Comparison of ENCODE assay signal across 8 mouse cellular contexts in the genomic region with DNA sequence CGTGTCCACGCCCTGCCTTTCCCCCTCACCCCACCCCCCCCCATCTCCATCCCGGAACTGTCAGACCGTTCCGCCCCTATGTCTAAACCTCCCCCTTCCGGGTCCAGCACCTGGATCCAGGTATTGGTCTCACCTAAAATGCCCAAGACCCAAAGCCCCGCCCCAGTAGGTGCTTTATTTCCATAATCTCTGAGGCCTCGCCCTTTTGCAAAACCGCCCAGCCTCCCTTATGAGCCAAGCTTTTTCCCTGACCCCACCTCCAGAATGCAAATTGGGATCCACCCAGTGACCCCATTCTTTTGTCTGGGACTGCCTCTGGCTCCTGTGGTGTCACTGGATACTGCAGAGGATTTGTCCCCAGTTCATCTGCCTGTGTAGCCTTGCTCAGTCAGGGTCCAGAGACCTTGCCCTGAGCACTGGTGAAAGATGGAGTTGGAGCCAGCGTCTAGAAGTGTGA. TPM values are rescaled to one million over a fixed set of nuclear protein-coding genes. Genes with fewer than 3 reads are reported as not detected.
DNase-seq lines count a peak whose midpoint lies in the region; ATAC-seq lines count a peak whose summit lies in the region.

A gene (minus strand): TSS at position 430 of the 457 bp plus-strand sequence.

- peak within 1 kb of the TSS; percentile 76 for H3K9ac ChIP-seq in hindbrain, embryonic 14.5 days
- peak within 1 kb of the TSS; percentile 40 for H3K9ac ChIP-seq in stomach, embryonic 14.5 days (replicated peaks; ENCODE audit: low read depth, low read length)

- no peak for ATAC-seq in megakaryocyte, adult 5-6 weeks (ENCODE audit: poor library complexity, severe bottlenecking)
- ATAC-seq in hindbrain, embryonic 14.5 days (ENCODE audit: low FRiP score), result peak; percentile 62; the same call in 1 of the 2 replicates
- peak; percentile 66 for ATAC-seq in stomach, embryonic 14.5 days (ENCODE audit: insufficient number of reproducible peaks, insufficient read depth, low FRiP score, low read depth)

- no peaks in the 10 kb centered on the region for H3K36me3 ChIP-seq in megakaryocyte, embryonic 14.5 days (replicated peaks; ENCODE audit: low read length)
- H3K36me3 ChIP-seq in hindbrain, embryonic 14.5 days (replicated peaks; ENCODE audit: control insufficient read depth, insufficient read depth), result no peaks in the 10 kb centered on the region
- H3K36me3 ChIP-seq in stomach, embryonic 14.5 days (ENCODE audit: control insufficient read depth, insufficient read depth, low read length), result no peaks in the 10 kb centered on the region; the same call in 1 of the 2 replicates

- DNase-seq in cerebellum, adult 11 months, result peak; percentile 45
- DNase-seq in forelimb bud, embryonic 11.5 days (ENCODE audit: low read depth, low spot score), result peak; percentile 33
- DNase-seq in hindbrain, embryonic 14.5 days (ENCODE audit: low spot score), result no peak
- peak; percentile 22 for DNase-seq in left cerebral cortex, adult 11 months (ENCODE audit: low spot score)
- DNase-seq in lung, postnatal 25 days (ENCODE audit: low spot score), result peak; percentile 79

- WGBS in hindbrain, embryonic 14.5 days, result under 1% methylated on average over 10 of the region's 10 CpGs
- WGBS in stomach, embryonic 14.5 days, result 3% methylated on average over 10 of the region's 10 CpGs

- peak within 1 kb of the TSS; percentile 89 for H3K4me3 ChIP-seq in megakaryocyte, embryonic 14.5 days (replicated peaks)
- peak within 1 kb of the TSS; percentile 58 for H3K4me3 ChIP-seq in hindbrain, embryonic 14.5 days (replicated peaks; ENCODE audit: low read length)
- peak within 1 kb of the TSS; percentile 51 for H3K4me3 ChIP-seq in stomach, embryonic 14.5 days (ENCODE audit: low read depth, low read length)

- H3K27me3 ChIP-seq in megakaryocyte, embryonic 14.5 days (replicated peaks), result no peaks in the 10 kb centered on the region
- H3K27me3 ChIP-seq in hindbrain, embryonic 14.5 days (ENCODE audit: control insufficient read depth, insufficient read depth, low read length), result no peaks in the 10 kb centered on the region
- no peaks in the 10 kb centered on the region for H3K27me3 ChIP-seq in stomach, embryonic 14.5 days (ENCODE audit: control insufficient read depth, insufficient read depth, low read length)

- H3K27ac ChIP-seq in hindbrain, embryonic 14.5 days, result peak within 1 kb of the TSS; percentile 46; the same call in 1 of the 2 replicates
- no peak within 1 kb of the TSS for H3K27ac ChIP-seq in stomach, embryonic 14.5 days (ENCODE audit: low read length)

- peaks cover 20% of the 10 kb centered on the region for H3K4me1 ChIP-seq in megakaryocyte, embryonic 14.5 days
- H3K4me1 ChIP-seq in hindbrain, embryonic 14.5 days (replicated peaks; ENCODE audit: control insufficient read depth, insufficient read depth, low read length), result peaks cover 12% of the 10 kb centered on the region; the same call in 1 of the 2 replicates
- 0 out of 2 replicates have a peak, but pooled peaks cover 4% of the 10 kb centered on the region for H3K4me1 ChIP-seq in stomach, embryonic 14.5 days (ENCODE audit: control insufficient read depth, insufficient read depth, low read length)

- H3K4me2 ChIP-seq in hindbrain, embryonic 14.5 days (replicated peaks), result peak within 1 kb of the TSS; percentile 97
- peak within 1 kb of the TSS; percentile 93 for H3K4me2 ChIP-seq in stomach, embryonic 14.5 days (replicated peaks; ENCODE audit: low read depth, low read length)

- no peaks in the 10 kb centered on the region for H3K9me3 ChIP-seq in megakaryocyte, embryonic 14.5 days
- H3K9me3 ChIP-seq in hindbrain, embryonic 14.5 days (ENCODE audit: control insufficient read depth, low read length), result no peaks in the 10 kb centered on the region
- no peaks in the 10 kb centered on the region for H3K9me3 ChIP-seq in stomach, embryonic 14.5 days (ENCODE audit: control insufficient read depth, low read depth, low read length)

RNA-seq across cellular contexts. Expression of the gene that starts here (rescaled TPM):
- 4.0 and 10.3 TPM in 2 replicates for polyA plus RNA-seq in megakaryocyte, embryonic 14.5 days (2012; ENCODE audit: insufficient read depth, low replicate concordance)
- not detected in 2 replicates for total RNA-seq in megakaryocyte, adult 5-6 weeks (2015)
- 0.77 TPM in 1 of 2 replicates, not detected in the other for total RNA-seq in megakaryocyte, adult 5-6 weeks (2017)
- polyA plus RNA-seq in hindbrain, embryonic 14.5 days (2014; fragmentation: Nextera tagmentation; extraction: Ambion mirVana), result 9.9 and 10.5 TPM in 2 replicates
- 11.8 and 13.1 TPM in 2 replicates for polyA plus RNA-seq in stomach, embryonic 14.5 days (2014; fragmentation: Nextera tagmentation; extraction: Ambion mirVana)
